Mouse (Mus musculus) skeletal muscle tissue, postnatal 0 days (tissue): ENCODE measurements around the gene Ldoc1. TPM values are rescaled to one million over a fixed set of nuclear protein-coding genes. Genes with fewer than 3 reads are reported as not detected.

Experiments used
- polyA plus RNA-seq: library from polyadenylated mRNA; unstranded; fragments of >200 nt; fragmentation: Nextera tagmentation; extraction: Ambion mirVana; gene quantifications from 2 replicates; pipeline ENCODE4 v1.2.1, GENCODE M21; 2015

Gene Ldoc1
- 0.10 TPM in 1 of 2 replicates, not detected in the other for polyA plus RNA-seq

DNA sequence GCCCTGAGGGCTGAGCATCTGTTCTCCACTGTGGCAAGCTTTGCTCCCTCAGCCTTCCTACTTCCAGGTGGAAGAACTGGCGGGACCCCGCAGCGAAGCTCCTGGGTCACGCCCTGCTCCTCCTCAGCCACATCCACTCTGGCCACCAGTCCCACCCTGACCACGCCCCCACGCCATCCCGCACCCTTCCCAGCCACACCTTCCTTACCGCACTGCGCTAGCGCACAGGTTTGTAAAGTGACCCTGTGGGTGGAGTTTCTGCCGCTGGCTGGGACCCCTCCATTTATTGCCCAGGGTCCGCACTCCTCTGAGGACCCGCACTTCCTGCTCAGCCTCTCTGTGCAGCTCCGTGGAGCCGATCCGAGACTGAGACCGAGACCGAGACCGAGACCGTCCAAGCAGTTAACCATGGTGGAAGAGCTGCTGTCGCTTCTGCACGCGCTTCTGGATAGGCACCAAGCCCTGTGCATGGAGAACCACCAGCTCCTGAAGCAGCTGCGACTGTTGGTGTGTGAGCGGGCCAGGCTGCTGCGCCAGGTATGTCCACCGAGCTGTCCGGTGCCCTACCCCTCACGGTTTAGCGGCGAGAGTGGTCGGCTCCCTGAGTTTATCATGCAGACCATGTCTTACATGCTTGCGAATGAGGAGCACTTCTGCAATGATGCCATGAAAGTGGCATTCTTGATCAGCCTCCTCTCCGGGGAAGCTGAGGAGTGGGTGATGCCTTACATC, at the start of gene Ldoc1:
Gene Ldoc1 (plus strand): TSS at position 196 of the 732 bp plus-strand sequence.

